9 mouse cellular contexts compared by ENCODE assay signal in genomic region chr1:131121987-131122386, GRCm38 (mm10). TPM values are rescaled to one million over a fixed set of nuclear protein-coding genes. Genes with fewer than 3 reads are reported as not detected.
A peak's percentile ranks its signal among the peaks of the same experiment; 100 is the strongest.
DNase-seq lines count a peak whose midpoint lies in the region; ATAC-seq and TF ChIP-seq lines count a peak whose summit lies in the region.
"Had no signal": no experiment of that assay in that cellular context is flagged by ENCODE, and none has a peak within 500 bp of the region (broad histone marks: within the 10 kb centered on the region; RNA-seq: fewer than 3 reads in every experiment).

No protein-coding gene starts in this region.

- H3K4me2 ChIP-seq in kidney, postnatal 0 days (ENCODE audit: low read length): no peak overlapping the region
- no peak overlapping the region for H3K4me2 ChIP-seq in kidney, embryonic 14.5 days (replicated peaks; ENCODE audit: low read depth, low read length)
- H3K4me2 ChIP-seq: heart, embryonic 13.5 days had no signal

- H3K36me3 ChIP-seq in kidney, postnatal 0 days (ENCODE audit: insufficient read depth, low read length): no peaks in the 10 kb centered on the region
- no peaks in the 10 kb centered on the region for H3K36me3 ChIP-seq in kidney, embryonic 14.5 days (ENCODE audit: control insufficient read depth, insufficient read depth, low read length)
- peaks cover 3% of the 10 kb centered on the region for H3K36me3 ChIP-seq in ES-Bruce4 (ENCODE audit: control insufficient read depth, insufficient read depth, low read length, poor library complexity, severe bottlenecking)
- H3K36me3 ChIP-seq: heart, embryonic 13.5 days had no signal

- no peak for ATAC-seq in kidney, postnatal 0 days (replicated peaks; ENCODE audit: low FRiP score, low read depth)
- no peak for ATAC-seq in kidney, embryonic 14.5 days (ENCODE audit: low FRiP score, low TSS enrichment)
- ATAC-seq in inflammation-experienced regulatory T-cells, adult 6 months: no peak

- no peaks in the 10 kb centered on the region for H3K27me3 ChIP-seq in kidney, postnatal 0 days (ENCODE audit: insufficient read depth, low read length)
- H3K27me3 ChIP-seq in kidney, embryonic 14.5 days (ENCODE audit: control insufficient read depth, insufficient read depth, low read length): no peaks in the 10 kb centered on the region
- no peaks in the 10 kb centered on the region for H3K27me3 ChIP-seq in ES-Bruce4 (ENCODE audit: control insufficient read depth, insufficient read depth, low read length, poor library complexity, severe bottlenecking)

- no peak overlapping the region for H3K9ac ChIP-seq in kidney, postnatal 0 days (ENCODE audit: low read depth, low read length)
- H3K9ac ChIP-seq in kidney, embryonic 14.5 days (ENCODE audit: low read depth, low read length): no peak overlapping the region
- no peak overlapping the region for H3K9ac ChIP-seq in ES-Bruce4 (ENCODE audit: low read depth, poor library complexity, severe bottlenecking)
- H3K9ac ChIP-seq: heart, embryonic 13.5 days had no signal

- TF ChIP-seq EP300 in ES-Bruce4 (IDR thresholded peaks at IDR 0.05; ENCODE audit: insufficient read depth, low read depth, low read length): no peak

- H3K9me3 ChIP-seq in kidney, postnatal 0 days (replicated peaks; ENCODE audit: low read length): no peaks in the 10 kb centered on the region
- no peaks in the 10 kb centered on the region for H3K9me3 ChIP-seq in kidney, embryonic 14.5 days (ENCODE audit: control insufficient read depth, low read length)
- H3K9me3 ChIP-seq in ES-Bruce4 (replicated peaks; ENCODE audit: control insufficient read depth, insufficient read depth, low read length, poor library complexity, severe bottlenecking): no peaks in the 10 kb centered on the region
- H3K9me3 ChIP-seq: heart, embryonic 13.5 days had no signal

- DNase-seq in kidney, postnatal 0 days (ENCODE audit: low spot score): no peak
- peak; percentile 50 for DNase-seq in brain, adult 2 months (ENCODE audit: low read depth, low spot score)
- DNase-seq in spleen, postnatal 36 days (ENCODE audit: low spot score in 2 of 2): peak; percentile 46 to 62
- no peak for DNase-seq in cerebellum, postnatal 14 days
- DNase-seq: layer of hippocampus, adult 9-11 months had no signal

- H3K4me1 ChIP-seq in kidney, postnatal 0 days (replicated peaks; ENCODE audit: insufficient read depth, low read length): no peaks in the 10 kb centered on the region
- 0 out of 2 replicates have a peak, but pooled peaks cover 9% of the 10 kb centered on the region for H3K4me1 ChIP-seq in kidney, embryonic 14.5 days (ENCODE audit: control insufficient read depth, insufficient read depth, low read length)
- no peaks in the 10 kb centered on the region for H3K4me1 ChIP-seq in ES-Bruce4 (ENCODE audit: control insufficient read depth, insufficient read depth, low read length)

- no peak for TF ChIP-seq POLR2A in ES-Bruce4 (IDR thresholded peaks at IDR 0.05; ENCODE audit: insufficient read depth, low read length)

- H3K4me3 ChIP-seq in kidney, postnatal 0 days (replicated peaks; ENCODE audit: low read depth, low read length): no peak overlapping the region
- no peak overlapping the region for H3K4me3 ChIP-seq in kidney, embryonic 14.5 days (ENCODE audit: low read length)
- H3K4me3 ChIP-seq in ES-Bruce4 (ENCODE audit: low read depth, low read length): no peak overlapping the region
- H3K4me3 ChIP-seq: heart, embryonic 13.5 days had no signal

- no peak overlapping the region for H3K27ac ChIP-seq in kidney, postnatal 0 days
- H3K27ac ChIP-seq in kidney, embryonic 14.5 days (ENCODE audit: low read depth, low read length): no peak overlapping the region
- no peak overlapping the region for H3K27ac ChIP-seq in ES-Bruce4 (ENCODE audit: insufficient read depth, low read length)
- H3K27ac ChIP-seq: heart, embryonic 13.5 days had no signal

- 48% methylated on average over 3 of the region's 3 CpGs for WGBS in kidney, postnatal 0 days
- WGBS in kidney, embryonic 14.5 days: 45% methylated on average over 3 of the region's 3 CpGs

- TF ChIP-seq CTCF in kidney, postnatal 0 days (IDR thresholded peaks at IDR 0.05; ENCODE audit: low read depth): peak; percentile 51
- peak; percentile 49 for TF ChIP-seq CTCF in ES-Bruce4 (IDR thresholded peaks at IDR 0.05; ENCODE audit: low read depth, low read length)

RNA-seq across cellular contexts. Expression of gene Dyrk3, which starts 16.2 kb away (rescaled TPM):
- polyA plus RNA-seq in kidney, postnatal 0 days (2015; fragmentation: Nextera tagmentation; extraction: Ambion mirVana): 5.2 and 5.8 TPM in 2 replicates
- polyA plus RNA-seq in kidney, embryonic 14.5 days (2014; fragmentation: Nextera tagmentation; extraction: Ambion mirVana): 6.0 and 6.3 TPM in 2 replicates
- polyA plus RNA-seq in ES-Bruce4 (2011; ENCODE audit: insufficient read depth, insufficient read length, low read depth, missing spikeins): 27.3 and 27.6 TPM in 2 replicates
- under 1 TPM in 1 of 3 experiments, not detected in 2; 0.26 TPM for polyA plus RNA-seq in inflammation-experienced regulatory T-cells, adult 6 months (2017; shearing (Covaris generic))

RNA-seq across cellular contexts. Expression of gene Mapkapk2, which starts 24.4 kb away (rescaled TPM):
- polyA plus RNA-seq in kidney, postnatal 0 days (2015; fragmentation: Nextera tagmentation; extraction: Ambion mirVana): 50.1 and 55.9 TPM in 2 replicates
- 59.9 and 62.8 TPM in 2 replicates for polyA plus RNA-seq in kidney, embryonic 14.5 days (2014; fragmentation: Nextera tagmentation; extraction: Ambion mirVana)
- 64.9 and 65.1 TPM in 2 replicates for polyA plus RNA-seq in ES-Bruce4 (2011; ENCODE audit: insufficient read depth, insufficient read length, low read depth, missing spikeins)
- polyA plus RNA-seq in inflammation-experienced regulatory T-cells, adult 6 months (2017; shearing (Covaris generic)): 10 to 100 TPM in 1 of 3 experiments, 1 to 10 TPM in 2; 9.0 to 11.8 (median 9.8) TPM

RNA-seq across cellular contexts. Expression of gene Eif2d, which starts 31.0 kb away (rescaled TPM):
- polyA plus RNA-seq in kidney, postnatal 0 days (2015; fragmentation: Nextera tagmentation; extraction: Ambion mirVana): 49.1 and 53.0 TPM in 2 replicates
- 51.7 and 67.9 TPM in 2 replicates for polyA plus RNA-seq in kidney, embryonic 14.5 days (2014; fragmentation: Nextera tagmentation; extraction: Ambion mirVana)
- 96.5 and 99.1 TPM in 2 replicates for polyA plus RNA-seq in ES-Bruce4 (2011; ENCODE audit: insufficient read depth, insufficient read length, low read depth, missing spikeins)
- 10 to 100 TPM; 53.4 to 71.7 (median 60.8) TPM for polyA plus RNA-seq in inflammation-experienced regulatory T-cells, adult 6 months (2017; shearing (Covaris generic))

Comparison
In these comparisons a context has a peak if more than half of its experiments do, and no peak if none do; other contexts are left out.
1. DNase-seq: peak in brain, adult 2 months (single experiment) and spleen, postnatal 36 days (2 of 2); none in kidney, postnatal 0 days (single experiment) and cerebellum, postnatal 14 days (0 of 2).